Mouse (Mus musculus) activated CD4-positive, CD25-positive, alpha-beta regulatory T cell (primary cell): ENCODE results near the gene Myo18a. TPM values are rescaled to one million over a fixed set of nuclear protein-coding genes. Genes with fewer than 3 reads are reported as not detected.

Source experiments
- polyA plus RNA-seq, 2 experiments: library from polyadenylated mRNA; unstranded; fragments of 100-300 nt; shearing (Covaris generic); gene quantifications; one replicate each; pipeline ENCODE4 v1.2.1; 2017

The Myo18a gene
- polyA plus RNA-seq = 10 to 100 TPM; 15.8 to 56.3 TPM

GRCm38 (mm10) chr11:77762783-77763672, at the start of gene Myo18a:
TSS of gene Myo18a (plus strand) at chr11:77763246.

DNA sequence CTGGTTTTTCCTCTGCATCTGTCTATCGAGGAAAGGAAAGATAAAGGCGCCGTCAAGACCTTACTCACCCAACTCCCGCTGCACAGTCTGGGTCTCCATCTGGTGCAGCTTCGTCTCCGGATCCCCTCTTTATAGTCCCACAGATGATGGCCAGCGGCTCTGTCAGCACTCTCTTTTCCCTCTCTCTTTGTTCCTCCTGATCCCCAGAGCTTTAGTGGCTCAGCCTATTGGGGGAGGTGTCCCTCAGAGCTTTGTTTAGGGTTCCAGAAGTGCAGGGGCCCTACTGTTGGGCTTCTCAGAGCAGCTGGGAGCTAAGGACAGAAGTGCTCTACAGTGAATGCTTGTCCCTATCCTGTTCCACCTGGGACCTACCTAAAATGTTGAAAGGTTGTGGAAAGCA, 37.9 kb upstream of the Myo18a start, which contains the start of gene Cryba1:
Gene Cryba1, minus strand, starts transcription at position 101 of the 400 bp plus-strand sequence.

GRCm38 (mm10) chr11:77787707-77788106, 24.7 kb downstream of the Myo18a start, which contains the start of gene Gm10277:
TSS of gene Gm10277 (minus strand) at chr11:77787747.

DNA sequence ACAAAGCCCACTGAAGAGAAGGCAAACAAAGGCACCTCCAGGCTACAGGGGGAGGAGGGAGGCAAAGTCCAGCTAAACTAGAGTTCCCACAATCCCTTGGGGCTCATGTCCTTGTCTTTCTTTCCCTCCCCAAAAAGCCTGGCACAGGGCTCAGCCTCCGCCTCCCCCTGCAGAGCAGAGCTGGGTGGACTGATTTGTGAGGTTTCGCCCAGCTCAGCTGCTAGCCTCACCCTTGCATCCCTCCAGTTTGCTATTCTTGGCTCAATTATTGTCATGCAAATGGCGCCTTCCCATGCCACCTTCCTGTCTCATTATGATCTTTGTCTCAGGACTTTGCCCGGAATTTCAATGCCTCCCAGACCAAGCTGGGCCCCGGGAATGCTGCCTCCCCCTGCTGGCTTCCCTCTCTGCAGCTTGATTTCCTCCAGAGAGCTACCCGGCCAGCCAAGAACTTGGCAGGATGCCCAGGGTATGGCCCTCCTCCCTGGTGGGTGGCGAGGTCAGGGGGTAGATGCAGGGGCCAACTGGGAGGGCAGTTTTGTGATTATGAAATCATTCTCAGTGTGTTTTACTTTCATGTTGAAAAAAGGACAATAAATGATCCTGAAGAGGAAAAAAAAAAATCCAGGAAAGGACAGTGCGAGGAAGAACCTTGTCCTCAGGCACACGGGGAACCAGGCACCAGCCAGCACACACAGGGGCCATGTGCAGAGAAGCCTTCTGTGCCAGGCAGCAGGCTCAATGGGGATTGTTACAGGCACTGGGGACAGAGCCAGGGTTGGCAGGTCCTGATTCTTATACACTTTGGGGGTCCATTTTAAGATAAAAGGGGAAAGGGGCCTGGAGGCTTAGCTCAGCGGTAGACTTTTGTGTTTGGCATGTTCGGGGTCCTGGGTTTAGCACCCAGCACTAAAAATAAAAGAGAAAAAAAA, 131.0 kb downstream of the Myo18a start, which contains the start of gene Pipox:
Gene Pipox, minus strand, starts transcription at position 310 of the 932 bp plus-strand sequence.

Other genes with a start within 250 kb of the Myo18a start
- 1 to 10 TPM; 2.1 to 2.2 TPM for gene Abhd15, start 248.1 kb upstream of the Myo18a start, polyA plus RNA-seq
- 10 to 100 TPM; 31.8 to 46.2 TPM for gene Trp53i13, start 247.3 kb upstream of the Myo18a start, polyA plus RNA-seq
- under 1 TPM; 0.20 to 0.82 TPM for gene Gm10392, start 244.0 kb upstream of the Myo18a start, polyA plus RNA-seq
- 1 to 10 TPM; 6.3 to 8.0 TPM for gene Taok1, start 155.4 kb upstream of the Myo18a start, polyA plus RNA-seq
- gene Nufip2, start 77.1 kb upstream of the Myo18a start, polyA plus RNA-seq = 10 to 100 TPM; 41.5 to 46.1 TPM
- gene Cryba1, start 38.0 kb upstream of the Myo18a start, polyA plus RNA-seq = under 1 TPM in 1 of 2 experiments, not detected in 1; 0.37 TPM
- under 1 TPM; 0.34 to 0.35 TPM for gene Gm10277, start 24.5 kb downstream of the Myo18a start, polyA plus RNA-seq
- gene Pipox, start 130.8 kb downstream of the Myo18a start, polyA plus RNA-seq = under 1 TPM; 0.50 to 0.89 TPM
- gene Sez6, start 167.6 kb downstream of the Myo18a start, polyA plus RNA-seq = under 1 TPM in 1 of 2 experiments, not detected in 1; 0.33 TPM
- gene Phf12, start 219.5 kb downstream of the Myo18a start, polyA plus RNA-seq = 10 to 100 TPM; 42.1 to 43.8 TPM